Mouse (Mus musculus) fibroblast of lung, adult 2 months (primary cell): ENCODE results near the gene Slc35c1.
A peak's percentile ranks its signal among the peaks of the same experiment; 100 is the strongest.

Experiments used
- DNase-seq: peaks from one replicate; pipeline ENCODE4 v3.0.0-alpha.2; 2011; ENCODE audit warnings: low read depth

Gene Slc35c1

DNA sequence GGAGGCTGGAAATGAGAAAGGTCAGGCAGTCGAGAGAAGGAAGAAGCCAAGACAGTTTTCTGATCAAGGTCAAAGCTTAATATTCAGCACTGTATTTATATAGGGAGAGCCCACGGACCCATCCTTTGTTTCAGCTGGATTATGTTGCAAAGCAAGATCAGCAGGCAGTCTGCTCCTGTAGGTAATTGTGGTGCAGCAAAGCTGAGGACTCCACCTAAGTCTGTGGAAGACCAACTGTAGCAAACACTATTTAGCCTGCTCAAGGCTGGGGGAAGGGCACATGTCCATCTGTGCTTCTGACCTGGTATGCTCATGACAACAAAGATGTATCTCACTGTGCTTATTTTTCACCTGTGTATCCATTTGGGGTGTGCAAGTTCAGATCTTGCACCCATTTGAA lies 15.4 kb upstream of the Slc35c1 start:
- DNase-seq: no peak

- DNase-seq: no peak
Observed at GRCm38 (mm10) chr2:92474920-92475319, 14.6 kb upstream of the Slc35c1 start.

GRCm38 (mm10) chr2:92471886-92472670 lies 11.7 kb upstream of the Slc35c1 start:
- no peak for DNase-seq

DNA sequence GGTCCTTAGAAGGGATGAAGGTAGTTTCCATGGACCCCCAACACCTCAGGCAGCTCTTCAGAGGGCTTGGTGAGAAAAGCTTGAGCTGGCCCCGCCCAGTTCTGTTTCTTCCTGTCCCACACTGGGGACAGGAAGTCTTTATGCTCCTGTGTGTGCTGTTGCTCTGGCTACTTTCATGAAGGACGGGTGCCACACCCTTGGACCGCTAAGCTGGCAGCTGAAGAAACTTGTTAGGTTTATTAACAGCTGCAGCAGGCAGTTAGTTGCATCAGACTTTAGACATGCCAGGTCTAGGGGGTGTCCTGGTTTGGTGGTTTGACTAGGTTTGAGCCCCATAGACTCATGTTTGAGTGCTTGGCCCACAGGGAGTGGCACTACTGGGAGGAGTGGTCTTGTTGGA lies 4.4 kb upstream of the Slc35c1 start:
- DNase-seq: no peak

- no peak for DNase-seq
Observed at GRCm38 (mm10) chr2:92461215-92461614, 877 bp upstream of the Slc35c1 start.

DNA sequence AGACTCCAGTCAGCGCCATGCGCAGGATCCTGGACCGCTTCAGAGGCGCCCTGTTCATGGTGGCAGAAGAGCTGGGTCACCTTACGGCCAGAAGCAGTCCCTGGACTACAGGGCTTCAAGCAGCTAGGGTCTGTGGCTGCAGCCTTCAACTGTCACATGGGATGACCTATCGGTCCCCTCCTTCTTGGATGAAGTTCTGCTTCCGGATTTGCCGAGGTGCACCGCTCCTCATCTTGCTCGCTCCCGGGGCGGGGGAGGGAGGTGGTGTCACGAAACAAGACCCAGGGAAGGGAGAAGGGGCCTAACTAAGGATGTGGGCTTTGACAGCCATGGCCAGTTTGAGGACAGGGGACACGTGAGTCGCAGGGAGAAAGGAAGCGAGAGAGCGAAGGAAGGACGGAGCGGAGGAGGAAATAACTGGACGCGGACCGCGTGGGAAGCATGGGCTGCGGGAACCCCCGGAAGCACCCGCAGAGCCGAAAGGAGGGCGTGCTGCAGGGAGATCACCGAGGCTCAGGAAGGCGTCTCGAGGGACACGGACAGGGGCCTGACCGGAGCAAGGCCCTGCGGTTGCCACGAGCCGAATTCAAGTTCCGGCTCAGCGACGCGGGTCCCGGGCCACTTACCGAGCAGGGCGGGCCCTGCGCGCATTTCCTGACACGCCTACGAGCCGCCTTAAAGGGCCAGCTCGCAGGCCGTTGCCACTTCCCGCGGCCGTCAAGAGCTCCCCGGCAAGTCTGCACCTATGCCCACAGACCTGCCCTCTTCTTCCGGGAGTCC lies 1.0 kb downstream of the Slc35c1 start:
- DNase-seq: peak; percentile 34

DNA sequence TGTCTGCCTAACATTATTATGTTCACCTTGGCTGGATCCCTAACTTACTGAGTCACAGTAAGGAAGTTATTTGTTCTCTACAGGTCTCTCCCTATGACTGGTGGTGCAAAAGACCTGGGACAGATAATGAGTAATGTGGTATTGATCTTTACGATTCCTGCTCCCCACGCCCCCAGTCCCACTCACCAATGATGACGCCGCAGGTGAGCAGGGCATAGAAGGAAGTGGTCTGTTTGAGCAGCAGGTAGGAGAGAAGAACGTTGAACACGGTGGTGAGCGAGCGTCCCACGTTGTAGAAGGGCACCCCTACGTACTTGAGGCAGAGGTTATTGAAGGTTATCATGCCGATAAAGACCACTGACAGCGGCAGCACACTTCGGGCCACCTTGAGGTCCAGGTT lies 1.9 kb downstream of the Slc35c1 start:
- DNase-seq: no peak

GRCm38 (mm10) chr2:92456970-92457530 lies 3.3 kb downstream of the Slc35c1 start:
- no peak for DNase-seq

DNA sequence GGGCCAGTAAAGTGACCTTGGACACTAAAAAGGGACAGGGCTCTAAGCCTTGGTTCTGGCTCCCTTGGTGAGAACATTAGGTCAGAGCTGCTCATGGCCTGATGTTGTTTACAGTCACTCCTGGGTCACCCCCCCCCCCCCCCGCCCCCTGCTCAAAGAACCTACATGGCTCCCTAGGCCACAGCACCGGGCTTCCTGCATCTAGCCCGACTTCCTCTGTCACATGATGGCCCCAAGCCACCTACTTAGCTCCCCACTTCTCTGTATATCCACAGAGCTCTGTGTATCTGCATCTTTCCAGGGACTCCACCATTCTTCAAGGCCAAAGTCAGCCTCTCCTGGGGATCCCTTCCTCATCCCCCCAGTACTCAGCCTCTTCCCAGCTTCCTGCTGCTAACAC lies 4.6 kb downstream of the Slc35c1 start:
- no peak for DNase-seq

- no peak for DNase-seq
Observed at GRCm38 (mm10) chr2:92454166-92454565, 6.2 kb downstream of the Slc35c1 start.

GRCm38 (mm10) chr2:92451126-92451525 lies 9.2 kb downstream of the Slc35c1 start:
- no peak for DNase-seq

DNA sequence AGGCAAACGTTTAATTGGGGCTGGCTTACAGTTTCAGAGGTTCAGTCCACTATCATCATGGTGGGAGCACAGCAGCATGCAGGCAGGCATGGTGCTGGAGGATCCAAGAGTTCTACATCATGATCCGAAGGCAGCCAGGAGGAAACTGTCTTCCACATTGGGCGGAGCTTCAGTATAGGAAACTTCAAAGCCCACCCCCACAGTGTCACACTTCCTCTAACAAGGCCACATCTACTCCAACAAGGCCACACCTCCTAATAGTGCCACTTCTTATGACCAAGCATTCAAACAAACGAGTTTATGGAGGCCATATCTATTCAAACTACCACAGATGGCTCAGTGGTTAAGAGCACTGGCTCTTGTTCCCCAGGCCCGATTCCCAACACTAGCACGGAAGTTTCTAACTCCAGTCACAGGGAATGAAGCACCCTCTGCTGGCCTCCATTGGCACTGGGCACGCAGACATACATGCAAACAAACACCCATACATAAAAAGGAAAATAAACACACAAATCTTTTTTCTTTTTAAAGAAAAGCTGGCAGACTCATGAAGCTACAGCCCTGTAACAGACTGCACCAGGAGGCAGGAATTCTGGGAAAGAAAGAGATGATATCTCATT lies 13.1 kb downstream of the Slc35c1 start:
- DNase-seq: no peak

DNA sequence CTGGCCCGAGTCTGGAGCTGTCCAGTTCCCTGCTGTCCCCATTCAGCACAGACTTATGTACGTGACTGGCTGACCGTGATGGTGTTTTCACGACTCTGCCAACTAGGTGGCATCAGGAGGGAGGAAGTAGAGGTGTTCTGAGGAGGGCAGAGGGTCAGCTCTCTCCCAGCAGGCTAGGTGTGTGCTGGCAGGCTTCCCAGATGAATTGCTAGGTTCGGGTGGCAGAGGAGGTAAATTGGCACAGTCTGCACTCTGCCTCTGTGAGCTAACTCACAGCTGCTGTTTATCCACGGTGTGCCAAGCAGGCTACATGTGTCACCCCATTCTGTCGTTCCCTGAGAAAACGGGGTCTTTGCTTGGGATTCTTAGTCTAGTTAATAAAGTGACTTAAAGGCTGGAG lies 13.7 kb downstream of the Slc35c1 start:
- no peak for DNase-seq

- no peak for DNase-seq
Observed at GRCm38 (mm10) chr2:92445890-92446289, 14.4 kb downstream of the Slc35c1 start.

- DNase-seq: no peak
Observed at GRCm38 (mm10) chr2:92444376-92444775, 16.0 kb downstream of the Slc35c1 start.

DNA sequence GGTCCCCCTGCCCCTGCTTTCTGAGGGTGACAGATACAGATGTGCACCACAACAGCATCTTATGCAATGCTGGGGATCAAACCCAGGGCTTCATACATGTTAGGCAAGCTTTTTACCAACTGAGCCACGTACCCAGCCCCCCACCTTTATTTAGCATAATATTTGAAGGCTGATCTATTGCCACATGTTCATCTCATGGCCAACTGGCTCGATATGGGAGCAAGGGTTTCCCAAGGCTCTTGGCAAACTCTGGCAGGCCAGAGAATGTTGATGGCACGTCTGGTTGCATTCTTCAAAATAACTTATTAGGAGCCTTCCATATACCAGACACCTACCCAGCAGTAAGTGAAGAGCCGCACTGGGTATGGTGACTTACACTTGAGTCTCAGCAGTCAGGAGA lies 17.0 kb downstream of the Slc35c1 start:
- DNase-seq: no peak

DNA sequence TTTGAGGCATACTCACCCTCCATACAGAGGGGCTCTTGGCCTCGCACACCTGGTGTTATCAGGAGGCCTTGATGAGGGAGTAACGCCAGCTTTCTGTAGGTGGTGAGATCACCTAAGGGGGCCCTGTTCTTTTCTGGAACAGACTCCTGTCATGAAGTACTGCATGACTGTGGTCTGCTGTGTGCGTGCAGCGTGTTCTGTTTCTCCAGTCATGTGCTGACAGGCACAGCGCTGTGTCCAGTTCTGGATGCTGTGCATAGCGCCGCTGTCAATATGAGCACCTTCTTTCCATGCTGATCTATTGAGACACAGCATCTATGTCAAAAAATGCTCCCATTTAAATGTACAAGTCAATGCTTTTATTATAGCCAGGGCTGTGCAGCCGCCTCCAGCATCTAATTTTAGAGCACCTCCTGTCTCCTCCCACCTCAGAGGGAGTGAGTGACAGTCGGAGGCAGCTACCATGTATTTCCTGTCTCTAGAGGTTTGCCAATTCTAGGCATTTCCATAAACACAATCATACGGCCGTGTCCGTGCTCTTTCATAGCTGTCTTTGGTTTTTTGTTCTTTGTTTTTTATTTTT lies 17.8 kb downstream of the Slc35c1 start:
- DNase-seq: no peak

- DNase-seq: no peak
Observed at GRCm38 (mm10) chr2:92440432-92440831, 19.9 kb downstream of the Slc35c1 start.

- no peak for DNase-seq
Observed at GRCm38 (mm10) chr2:92438567-92438966, 21.8 kb downstream of the Slc35c1 start.

- no peak for DNase-seq
Observed at GRCm38 (mm10) chr2:92437875-92438274, 22.5 kb downstream of the Slc35c1 start.

- no peak for DNase-seq
Observed at GRCm38 (mm10) chr2:92437366-92437765, 23.0 kb downstream of the Slc35c1 start.

- no peak for DNase-seq
Observed at GRCm38 (mm10) chr2:92435023-92435422, 25.3 kb downstream of the Slc35c1 start.
